Mouse (Mus musculus) midbrain, embryonic 15.5 days (tissue): Measurements from ENCODE around the gene Krt9. TPM values are rescaled to one million over a fixed set of nuclear protein-coding genes. Genes with fewer than 3 reads are reported as not detected.

Experiments used
- ATAC-seq: fragments of 200-750 bp; cut with Nextera tagmentation; replicated peaks from 2 replicates; pipeline ENCODE4 v1.8.0; 2017; ENCODE audit warnings: moderate TSS enrichment
- H3K27ac ChIP-seq: fragments of 300-500 bp; sonication (generic); 2 replicates; pipeline ENCODE4 v1.5.1; 2015; ENCODE audit warnings: mild to moderate bottlenecking, inconsistent platforms
- H3K27me3 ChIP-seq: fragments of 300-500 bp; sonication (generic); replicated peaks from 2 replicates; pipeline ENCODE4 v1.6.1; 2015; ENCODE audit warnings: inconsistent platforms
- H3K36me3 ChIP-seq: fragments of 300-500 bp; sonication (generic); replicated peaks from 2 replicates; pipeline ENCODE4 v1.6.1; 2015; ENCODE audit warnings: inconsistent platforms
- H3K4me1 ChIP-seq: fragments of 300-500 bp; sonication (generic); 2 replicates; pipeline ENCODE4 v1.6.1; 2015; ENCODE audit warnings: inconsistent platforms
- H3K4me2 ChIP-seq: fragments of 300-500 bp; sonication (generic); 2 replicates; pipeline ENCODE4 v1.6.1; 2015; ENCODE audit warnings: inconsistent platforms, mild to moderate bottlenecking, moderate library complexity
- H3K4me3 ChIP-seq: fragments of 300-500 bp; sonication (generic); 2 replicates; pipeline ENCODE4 v1.5.1; 2015; ENCODE audit warnings: mild to moderate bottlenecking, inconsistent platforms
- H3K9ac ChIP-seq: fragments of 300-500 bp; sonication (generic); 2 replicates; pipeline ENCODE4 v1.6.1; 2015; ENCODE audit warnings: mild to moderate bottlenecking, inconsistent platforms
- H3K9me3 ChIP-seq: fragments of 300-500 bp; sonication (generic); 2 replicates; pipeline ENCODE4 v1.6.1; 2016; ENCODE audit warnings: inconsistent platforms
- WGBS: fragments of 180-500 bp; shearing (Covaris S2); methylation state at CpG from one replicate; pipeline ENCODE4 v1.1.7; 2015; ENCODE audit warnings: mixed read lengths; 5-methylcytosine and 5-hydroxymethylcytosine counted together
- polyA plus RNA-seq: library from polyadenylated mRNA; unstranded; fragments of >200 nt; fragmentation: Nextera tagmentation; extraction: Ambion mirVana; gene quantifications from 2 replicates; pipeline ENCODE4 v1.2.1, GENCODE M21; 2015

Gene Krt9
- polyA plus RNA-seq, 1 experiment from 2014 or later = not detected

- Histone ChIP-seq H3K4me3 (peak overlapping the region; percentile 26), H3K4me1 (peaks cover 10% of the 10 kb centered on the region), H3K27ac (no peak overlapping the region), H3K9ac (no peak overlapping the region), H3K9me3 (no peaks in the 10 kb centered on the region), H3K36me3 (no peaks in the 10 kb centered on the region), H3K4me2 (peak overlapping the region; percentile 49), H3K27me3 (peaks cover 27% of the 10 kb centered on the region)
- ATAC-seq = no peak
- 4% methylated on average over 13 of the region's 13 CpGs for WGBS
Measured at GRCm38 (mm10) chr11:100145858-100146560, 47.0 kb downstream of the Krt9 start.

GRCm38 (mm10) chr11:100145104-100145503 is 47.9 kb downstream of the Krt9 start:
- no peaks in the 10 kb centered on the region for H3K9me3 ChIP-seq
- H3K9ac ChIP-seq = no peak overlapping the region
- no peak for ATAC-seq
- H3K4me3 ChIP-seq = peak overlapping the region; percentile 26
- peaks cover 27% of the 10 kb centered on the region for H3K27me3 ChIP-seq
- WGBS = 2% methylated on average over 20 of the region's 20 CpGs
- H3K4me2 ChIP-seq = peak overlapping the region; percentile 49
- H3K27ac ChIP-seq = no peak overlapping the region
- no peaks in the 10 kb centered on the region for H3K36me3 ChIP-seq
- H3K4me1 ChIP-seq = peaks cover 10% of the 10 kb centered on the region

- Histone ChIP-seq H3K4me3 (no peak overlapping the region), H3K4me1 (peaks cover 16% of the 10 kb centered on the region), H3K36me3 (no peaks in the 10 kb centered on the region), H3K27ac (no peak overlapping the region), H3K27me3 (peaks cover 18% of the 10 kb centered on the region), H3K9ac (no peak overlapping the region), H3K9me3 (no peaks in the 10 kb centered on the region), H3K4me2 (no peak overlapping the region)
- WGBS = 91% methylated on average over 21 of the region's 21 CpGs
- no peak for ATAC-seq
Measured at GRCm38 (mm10) chr11:100140966-100141365, 52.1 kb downstream of the Krt9 start.

- Histone ChIP-seq H3K9me3 (no peaks in the 10 kb centered on the region), H3K36me3 (no peaks in the 10 kb centered on the region)
Measured at GRCm38 (mm10) chr11:100139391-100139790, 53.7 kb downstream of the Krt9 start.

GRCm38 (mm10) chr11:100138809-100139208 is 54.2 kb downstream of the Krt9 start:
- no peaks in the 10 kb centered on the region; the same call in 1 of the 2 replicates for H3K27me3 ChIP-seq
- 43% methylated on average over 7 of the region's 7 CpGs for WGBS
- H3K27ac ChIP-seq = no peak overlapping the region
- no peaks in the 10 kb centered on the region for H3K9me3 ChIP-seq
- H3K4me1 ChIP-seq = peaks cover 7% of the 10 kb centered on the region; the same call in 1 of the 2 replicates
- no peak for ATAC-seq
- no peaks in the 10 kb centered on the region for H3K36me3 ChIP-seq
- H3K4me3 ChIP-seq = no peak overlapping the region
- H3K9ac ChIP-seq = no peak overlapping the region
- no peak overlapping the region for H3K4me2 ChIP-seq

More at GRCm38 (mm10) chr11:100139391-100139790, 53.7 kb downstream of the Krt9 start:
- Histone ChIP-seq H3K4me3 (no peak overlapping the region), H3K4me1 (peaks cover 7% of the 10 kb centered on the region; the same call in 1 of the 2 replicates), H3K4me2 (no peak overlapping the region), H3K27ac (no peak overlapping the region), H3K9ac (no peak overlapping the region), H3K27me3 (peaks cover 3% of the 10 kb centered on the region)
- no peak for ATAC-seq
- 80% methylated on average over 2 of the region's 2 CpGs for WGBS

GRCm38 (mm10) chr11:100137693-100138092 is 55.4 kb downstream of the Krt9 start:
- Histone ChIP-seq H3K9ac (no peak overlapping the region), H3K9me3 (no peaks in the 10 kb centered on the region), H3K4me3 (no peak overlapping the region), H3K27ac (no peak overlapping the region), H3K27me3 (no peaks in the 10 kb centered on the region), H3K4me2 (no peak overlapping the region), H3K4me1 (peaks cover 7% of the 10 kb centered on the region; the same call in 1 of the 2 replicates), H3K36me3 (no peaks in the 10 kb centered on the region)
- WGBS = 38% methylated on average over 5 of the region's 5 CpGs
- ATAC-seq = no peak

Other genes with a start within 250 kb of the Krt9 start
- gene Krtap9-5, start 244.8 kb downstream of the Krt9 start, polyA plus RNA-seq = not detected in 2 replicates
- not detected in 2 replicates for gene Krtap29-1, start 214.2 kb downstream of the Krt9 start, polyA plus RNA-seq
- gene Krtap16-1, start 206.6 kb downstream of the Krt9 start, polyA plus RNA-seq = not detected in 2 replicates
- gene Krtap17-1, start 199.3 kb downstream of the Krt9 start, polyA plus RNA-seq = 1.1 and 1.3 TPM in 2 replicates
- gene Krt33a, start 177.0 kb downstream of the Krt9 start, polyA plus RNA-seq = not detected in 2 replicates
- not detected in 2 replicates for gene Krt33b, start 163.4 kb downstream of the Krt9 start, polyA plus RNA-seq
- not detected in 2 replicates for gene Krt34, start 151.7 kb downstream of the Krt9 start, polyA plus RNA-seq
- gene Krt31, start 142.7 kb downstream of the Krt9 start, polyA plus RNA-seq = not detected in 2 replicates
- not detected in 2 replicates for gene Krt32, start 105.0 kb downstream of the Krt9 start, polyA plus RNA-seq
- gene Krt35, start 97.0 kb downstream of the Krt9 start, polyA plus RNA-seq = not detected in 2 replicates
- not detected in 2 replicates for gene Krt36, start 87.6 kb downstream of the Krt9 start, polyA plus RNA-seq
- 0.26 TPM in 1 of 2 replicates, not detected in the other for gene Krt13, start 71.7 kb downstream of the Krt9 start, polyA plus RNA-seq
- 0.42 and 4.2 TPM in 2 replicates for gene Krt15, start 57.3 kb downstream of the Krt9 start, polyA plus RNA-seq
- 2.1 and 2.6 TPM in 2 replicates for gene Krt19, start 44.6 kb downstream of the Krt9 start, polyA plus RNA-seq
- gene Krt14, start 14.3 kb upstream of the Krt9 start, polyA plus RNA-seq = 0.26 and 6.1 TPM in 2 replicates
- not detected in 2 replicates for gene Krt16, start 55.7 kb upstream of the Krt9 start, polyA plus RNA-seq
- gene Krt17, start 67.8 kb upstream of the Krt9 start, polyA plus RNA-seq = 1.1 TPM in 1 of 2 replicates, not detected in the other
- not detected in 2 replicates for gene Krt42, start 76.6 kb upstream of the Krt9 start, polyA plus RNA-seq
- 1,086 and 1,110 TPM in 2 replicates for gene Eif1, start 126.6 kb upstream of the Krt9 start, polyA plus RNA-seq
- 2.0 and 2.3 TPM in 2 replicates for gene Gast, start 141.2 kb upstream of the Krt9 start, polyA plus RNA-seq
- gene Hap1, start 162.9 kb upstream of the Krt9 start, polyA plus RNA-seq = 315 and 316 TPM in 2 replicates
- gene Jup, start 204.5 kb upstream of the Krt9 start, polyA plus RNA-seq = 104 and 105 TPM in 2 replicates
- 20.3 and 21.2 TPM in 2 replicates for gene P3h4, start 221.6 kb upstream of the Krt9 start, polyA plus RNA-seq
- gene Fkbp10, start 222.5 kb upstream of the Krt9 start, polyA plus RNA-seq = 23.3 and 27.5 TPM in 2 replicates
- gene Nt5c3b, start 248.6 kb upstream of the Krt9 start, polyA plus RNA-seq = 115 and 116 TPM in 2 replicates
- 0.89 and 1.1 TPM in 2 replicates for gene Klhl10, start 248.7 kb upstream of the Krt9 start, polyA plus RNA-seq